Mouse (Mus musculus) CH12F3 (cell line): ENCODE data around the gene Nlrc5.

Experiments
- in situ Hi-C: fragments of 300-500 bp; cut with MboI; formaldehyde crosslinking; loops from 2 replicates; pipeline ENCODE4 v1.14.3; 2020; ENCODE audit warnings: low sequenced_read_pairs

Nlrc5 gene

DNA sequence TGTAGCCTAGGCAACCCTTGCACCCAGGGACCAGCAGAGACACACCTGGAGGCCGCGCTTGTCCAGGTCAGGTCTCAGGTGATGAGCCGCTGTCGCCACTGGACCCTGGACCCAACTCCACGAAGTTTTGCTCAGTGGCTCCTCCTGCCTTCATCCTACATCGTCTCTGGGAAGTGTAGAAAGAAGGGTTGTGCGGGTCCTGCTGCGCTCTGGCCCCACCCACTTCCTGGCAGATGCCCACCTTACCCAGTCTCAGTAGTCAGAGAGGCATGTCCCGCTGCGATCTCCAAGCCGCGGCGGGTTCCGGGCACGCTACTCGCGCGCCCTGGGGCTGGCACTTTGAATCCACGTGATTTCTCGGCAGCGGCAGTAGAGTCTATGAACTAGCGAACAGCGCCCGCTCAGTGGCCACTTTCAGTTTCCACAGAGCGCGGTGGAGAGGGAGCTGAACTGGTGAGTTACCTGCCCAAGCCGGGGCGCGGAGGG is at the start of gene Nlrc5:
Gene Nlrc5 (plus strand): TSS at position 376 of the 486 bp plus-strand sequence.
- in situ Hi-C loops, result no loop called here

DNA sequence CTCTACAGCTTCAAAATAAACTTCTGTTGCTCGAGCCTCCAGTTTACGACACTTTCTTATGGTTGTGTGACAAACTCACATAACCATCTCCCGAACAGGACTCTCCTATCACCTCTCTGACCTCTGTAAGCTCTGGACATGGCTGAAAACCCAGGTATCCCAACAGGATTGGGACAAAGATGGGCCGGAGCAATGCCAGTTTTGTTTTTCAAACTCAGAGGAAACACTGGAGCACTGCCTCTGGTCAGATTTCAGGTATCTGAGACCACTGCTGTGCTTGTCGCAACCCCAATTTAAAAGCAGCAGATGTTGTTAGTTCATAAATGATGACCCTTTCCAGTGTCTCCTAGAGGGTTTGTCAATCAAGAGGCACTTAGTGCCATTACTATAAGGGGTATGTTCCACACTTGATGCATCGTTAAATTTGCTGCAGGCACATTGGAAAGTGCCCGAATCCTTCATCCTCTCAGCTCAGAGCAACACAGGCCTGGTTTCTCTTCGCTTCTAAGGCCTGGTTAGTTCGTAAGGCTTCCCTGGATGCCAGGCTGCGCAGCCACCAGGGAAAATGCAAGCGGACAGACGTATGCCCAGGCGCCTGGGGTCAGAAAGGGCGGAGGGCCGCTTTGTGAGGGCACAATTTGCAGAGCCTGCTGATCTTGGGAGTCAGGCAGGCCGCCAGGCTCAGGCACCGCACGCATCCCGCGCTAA is 48.5 kb upstream of the Nlrc5 start:
- in situ Hi-C loops, result no loop called here

DNA sequence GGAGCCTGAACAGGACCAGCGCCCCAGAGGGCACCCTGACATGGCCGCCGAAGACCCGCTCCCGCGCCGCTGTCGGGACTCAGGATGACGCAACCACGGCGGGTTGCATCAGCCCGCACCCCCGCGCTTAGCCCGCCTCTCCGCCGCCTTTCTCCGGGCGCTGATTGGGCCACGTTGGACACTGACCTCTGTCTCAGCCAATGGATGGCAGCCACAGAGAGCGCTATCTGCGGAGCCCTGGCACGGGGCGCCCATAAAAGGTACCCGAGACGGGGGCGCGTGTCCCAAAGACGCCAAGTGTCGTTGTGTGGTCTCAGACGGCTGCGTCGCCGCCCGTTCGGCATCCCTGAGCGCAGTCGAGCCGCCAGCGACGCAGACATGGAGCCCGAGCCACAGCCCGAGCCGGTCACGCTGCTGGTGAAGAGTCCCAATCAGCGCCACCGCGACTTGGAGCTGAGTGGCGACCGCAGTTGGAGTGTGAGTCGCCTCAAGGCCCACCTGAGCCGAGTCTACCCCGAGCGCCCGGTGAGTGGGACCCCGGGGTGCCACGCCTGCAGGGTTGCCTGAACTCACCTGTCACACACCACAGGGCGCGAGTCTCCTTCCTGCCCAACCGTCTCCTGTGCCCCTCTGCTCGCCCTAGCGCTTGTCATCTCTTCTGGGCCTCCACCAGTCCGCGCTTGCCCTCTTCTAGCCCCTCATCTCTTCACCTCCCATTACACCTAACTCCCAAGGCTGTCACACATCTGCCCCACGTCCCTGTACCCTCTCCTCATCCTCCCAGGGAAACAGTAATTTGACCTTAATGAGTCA is 47.7 kb upstream of the Nlrc5 start, which contains the start of gene Herpud1:
Gene Herpud1 (plus strand): TSS at position 225 of the 813 bp plus-strand sequence.
- in situ Hi-C loops, result no loop called here

DNA sequence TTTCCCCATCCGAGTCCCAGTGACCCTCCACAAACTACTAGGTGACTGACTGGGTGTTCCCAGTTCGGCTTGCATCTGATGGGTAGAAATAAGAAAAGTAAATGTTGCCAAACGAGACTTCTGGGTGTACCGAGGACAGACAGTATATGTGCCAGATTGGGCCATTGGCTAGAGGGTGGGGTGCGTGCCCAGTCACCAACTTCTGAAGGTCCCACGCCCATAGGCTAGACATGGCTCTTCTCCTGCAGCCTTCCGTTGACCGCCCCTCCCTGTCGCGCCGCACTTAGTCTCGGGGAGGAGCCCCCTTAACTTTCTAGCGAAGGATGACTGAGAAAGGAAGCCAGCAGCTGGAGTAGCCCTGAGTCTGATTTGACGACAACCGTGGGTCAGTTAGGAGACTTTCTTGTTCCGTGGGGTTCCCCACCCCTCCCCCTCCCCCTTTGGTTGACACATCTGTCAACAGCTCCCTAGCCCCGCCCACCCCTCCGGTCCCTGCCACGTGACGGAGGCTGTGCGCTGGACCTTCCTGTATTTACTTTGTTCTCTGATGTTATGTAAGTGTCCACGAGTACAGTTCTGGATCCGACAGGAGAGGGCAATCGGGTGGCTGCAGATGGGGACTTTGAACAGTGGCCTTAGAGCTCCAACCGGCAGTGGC is 47.0 kb upstream of the Nlrc5 start:
- in situ Hi-C loops, result no loop called here

DNA sequence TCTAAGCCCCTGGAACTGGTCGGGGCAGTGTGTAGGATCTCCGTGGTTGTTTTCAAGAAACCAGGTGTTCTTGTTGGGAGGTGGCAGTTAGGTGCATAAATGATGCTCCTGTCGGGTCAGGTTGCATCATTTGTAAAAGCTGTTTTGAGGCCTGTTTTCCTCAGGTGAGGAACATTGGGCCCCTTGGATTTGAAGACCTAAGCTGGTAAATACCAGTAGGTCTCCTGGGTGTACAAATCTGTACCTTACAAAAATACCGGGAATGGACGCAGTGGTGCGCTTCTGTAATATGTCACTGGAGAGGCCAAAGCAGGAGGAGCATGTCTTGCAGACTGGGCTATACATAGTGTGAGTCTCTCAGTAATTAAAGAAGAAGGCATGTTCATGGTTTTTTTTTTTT is 46.4 kb upstream of the Nlrc5 start:
- in situ Hi-C loops, result no loop called here

DNA sequence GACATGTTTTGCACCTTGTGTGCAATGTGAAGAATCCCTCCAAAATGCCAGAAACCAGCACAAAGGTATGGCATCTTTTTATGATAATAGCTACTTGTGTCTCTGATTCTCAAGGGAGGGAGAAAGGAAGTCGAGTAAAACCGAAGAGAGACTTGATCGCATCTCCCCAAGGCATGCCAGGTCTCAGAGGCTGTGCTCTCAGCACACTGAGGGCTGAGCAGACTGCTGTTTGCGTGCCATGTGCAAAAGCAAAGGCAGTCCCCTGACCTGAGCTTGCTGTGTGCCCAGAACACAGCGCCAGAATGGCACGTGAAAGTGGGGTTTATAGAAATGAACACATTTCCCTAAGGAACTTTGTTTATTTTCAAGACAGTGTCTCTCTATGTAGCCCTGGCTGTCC is 44.6 kb upstream of the Nlrc5 start:
- in situ Hi-C loops, result no loop called here

DNA sequence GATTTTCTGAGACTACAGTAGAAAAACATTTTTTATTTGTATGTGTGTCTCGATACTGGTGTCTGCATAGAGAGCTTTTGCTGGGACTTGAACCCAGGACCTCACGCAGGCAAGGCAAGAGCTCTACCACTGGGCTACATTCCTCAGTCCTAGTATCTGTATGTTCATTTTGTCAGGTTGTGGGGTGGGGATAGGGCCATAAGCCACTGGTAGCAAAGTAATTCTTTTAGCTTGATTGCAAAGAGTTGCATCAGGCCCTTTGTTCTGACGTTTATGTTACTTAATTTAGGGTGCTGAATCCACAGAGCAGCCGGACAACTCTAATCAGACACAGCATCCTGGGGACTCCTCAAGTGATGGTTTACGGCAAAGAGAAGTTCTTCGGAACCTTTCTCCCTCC is 43.7 kb upstream of the Nlrc5 start:
- in situ Hi-C loops, result no loop called here

DNA sequence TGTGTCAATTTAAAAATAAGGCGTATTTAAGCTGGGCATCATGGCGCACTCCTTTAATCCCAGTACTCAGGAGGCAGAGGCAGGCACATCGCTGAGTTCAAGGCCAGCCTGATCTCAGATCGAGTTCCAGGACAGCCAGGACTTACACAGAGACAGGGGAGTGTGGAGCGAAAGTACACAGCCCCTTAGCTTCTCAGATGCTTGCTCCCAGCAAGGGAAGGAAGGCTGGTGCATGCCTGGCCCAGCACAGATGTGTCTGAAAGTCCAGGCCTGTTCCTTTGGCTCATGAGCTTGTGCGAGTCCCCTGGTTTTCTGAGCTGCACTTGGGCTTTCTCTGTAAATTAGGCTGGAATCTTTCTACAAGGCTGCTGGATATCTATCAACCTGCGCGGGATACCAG is 43.2 kb upstream of the Nlrc5 start:
- in situ Hi-C loops, result no loop called here

DNA sequence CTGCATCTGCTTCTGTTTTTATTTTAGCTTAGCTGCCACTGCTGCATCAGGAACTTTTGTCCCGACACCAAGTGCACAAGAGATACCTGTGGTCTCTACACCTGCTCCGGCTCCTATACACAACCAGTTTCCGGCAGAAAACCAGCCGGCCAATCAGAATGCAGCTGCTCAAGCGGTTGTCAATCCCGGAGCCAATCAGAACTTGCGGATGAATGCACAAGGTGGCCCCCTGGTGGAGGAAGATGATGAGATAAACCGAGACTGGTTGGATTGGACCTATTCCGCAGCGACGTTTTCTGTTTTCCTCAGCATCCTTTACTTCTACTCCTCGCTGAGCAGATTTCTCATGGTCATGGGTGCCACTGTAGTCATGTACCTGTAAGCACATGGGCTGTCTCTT is 42.0 kb upstream of the Nlrc5 start:
- in situ Hi-C loops, result no loop called here

DNA sequence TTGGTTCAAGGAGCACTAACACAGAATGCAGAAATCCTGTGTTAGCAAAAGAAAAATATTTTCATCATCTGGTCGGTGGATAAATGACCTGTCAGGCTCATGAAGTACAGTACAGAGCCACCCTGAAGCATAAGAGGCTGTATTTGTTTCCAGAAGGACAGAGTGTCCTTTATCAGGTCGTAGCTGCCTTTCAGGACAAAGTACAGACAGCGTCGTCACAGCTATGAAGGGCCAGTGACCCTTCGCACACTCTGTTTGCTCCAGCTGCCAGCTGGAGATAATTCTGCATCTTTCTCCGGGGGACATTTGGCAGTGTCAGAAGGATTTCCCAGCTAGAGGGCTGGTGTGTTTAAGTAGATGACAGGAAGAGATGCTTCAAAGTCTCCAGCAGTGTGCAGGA is 41.5 kb upstream of the Nlrc5 start:
- in situ Hi-C loops, result no loop called here

DNA sequence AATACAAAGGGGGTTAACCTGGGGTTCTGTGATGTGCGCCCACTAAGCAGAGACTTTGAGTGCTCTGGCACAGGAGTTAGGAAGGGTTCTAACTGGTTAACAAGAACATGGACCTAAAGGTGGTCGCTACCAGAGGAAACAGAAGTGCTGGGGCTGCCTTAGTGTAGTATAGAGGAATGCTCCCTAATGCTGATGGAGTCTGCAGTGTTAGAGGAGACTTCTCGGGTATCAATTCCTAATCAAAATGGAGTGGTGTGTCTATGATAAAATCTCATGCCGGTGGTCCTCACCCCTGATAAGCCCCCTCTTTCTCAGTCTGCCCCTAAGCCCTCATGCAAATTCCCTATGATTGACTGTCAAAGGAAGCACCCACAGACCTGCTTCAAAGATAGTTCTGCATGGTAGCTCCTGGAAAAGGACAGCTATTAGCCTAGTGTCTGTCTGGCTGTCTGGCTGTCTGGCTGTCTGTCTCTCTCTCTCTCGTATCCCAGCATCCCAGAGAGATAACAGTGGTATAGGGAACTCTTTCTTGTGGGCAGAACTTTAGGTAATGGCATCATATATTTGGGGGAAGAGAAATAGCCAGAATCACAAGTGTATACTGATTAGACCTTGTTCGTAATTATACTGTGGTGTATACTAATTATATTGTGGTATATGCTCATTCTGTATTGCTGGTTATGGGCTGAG is 38.2 kb upstream of the Nlrc5 start:
- in situ Hi-C loops, result no loop called here

DNA sequence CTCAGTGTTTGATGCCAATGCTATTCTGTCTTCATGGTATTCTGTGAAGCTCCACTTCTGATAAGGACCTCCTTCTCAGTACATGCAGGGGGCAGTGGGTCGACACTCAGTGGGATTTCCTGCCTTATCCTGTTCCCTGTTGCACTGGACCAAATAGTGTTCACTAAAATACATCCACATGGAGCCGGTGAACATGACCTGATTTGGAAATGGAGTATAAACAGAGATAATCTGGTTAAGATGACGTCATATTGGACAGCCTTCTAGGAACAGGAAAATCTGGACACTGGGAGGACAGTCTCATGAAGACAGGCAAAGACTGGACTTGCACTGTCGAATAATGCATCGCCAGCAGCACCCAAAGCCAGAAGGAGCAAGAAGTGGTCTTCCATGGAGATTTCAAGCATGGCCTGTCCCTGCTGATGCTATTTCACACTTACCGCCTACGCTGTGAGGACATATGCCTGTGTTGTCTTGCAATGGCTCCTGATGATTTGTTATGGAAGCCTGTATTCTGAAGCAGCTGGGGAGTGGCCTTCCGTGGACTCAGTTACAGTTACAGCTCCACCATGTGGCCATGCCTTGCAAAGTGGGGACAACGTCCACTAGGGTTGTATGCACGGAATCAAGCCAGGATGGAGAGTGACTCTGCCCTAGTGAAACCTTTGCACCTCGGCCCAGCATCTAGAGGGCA is 37.0 kb upstream of the Nlrc5 start:
- in situ Hi-C loops, result no loop called here

DNA sequence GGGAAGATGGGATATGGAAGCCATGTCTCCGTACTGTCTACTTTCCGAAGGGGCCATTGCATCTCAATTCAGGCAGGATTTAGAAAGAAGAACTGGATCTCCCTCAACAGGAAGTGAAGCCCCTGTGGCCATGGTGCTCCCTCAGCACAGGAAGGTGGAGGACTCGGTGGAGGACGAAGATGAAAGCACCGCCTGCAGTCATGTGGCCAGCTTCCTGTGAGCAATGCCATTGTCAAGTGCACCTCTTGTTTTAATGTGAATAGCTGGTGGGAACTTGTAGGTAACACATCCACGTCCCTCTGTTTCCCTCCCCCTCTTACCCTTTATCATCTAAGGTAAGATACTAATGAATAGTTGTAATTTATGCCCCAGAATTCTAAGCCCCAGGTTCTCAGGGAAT is 35.6 kb upstream of the Nlrc5 start:
- in situ Hi-C loops, result no loop called here

DNA sequence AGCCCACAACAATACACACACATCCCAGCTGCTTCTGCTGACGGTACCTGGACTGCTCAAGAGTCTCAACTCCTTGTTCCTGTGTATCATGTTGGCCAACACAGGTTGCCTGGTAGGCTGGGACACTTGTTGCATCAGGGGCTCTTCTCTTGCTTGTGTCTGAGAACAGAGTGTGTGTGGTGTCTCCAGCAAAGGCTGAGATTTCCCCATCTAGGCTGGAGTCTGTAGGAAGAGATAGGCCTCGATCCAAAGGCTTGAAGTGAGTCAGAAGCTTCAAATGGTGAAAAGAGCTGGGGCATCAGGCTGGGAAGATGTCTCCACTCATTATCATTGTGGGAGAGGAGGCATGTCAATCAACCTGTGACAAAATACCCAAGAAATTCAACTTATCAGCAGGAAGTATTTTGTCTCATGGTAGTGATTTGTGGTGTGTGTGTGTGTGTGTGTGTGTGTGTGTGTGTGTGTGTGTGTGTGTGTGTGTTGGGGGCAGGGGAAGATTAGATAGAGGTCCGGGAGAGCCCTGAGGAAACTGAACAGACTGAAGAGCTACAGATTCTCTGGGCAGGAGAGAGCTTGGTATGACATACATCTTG is 34.7 kb upstream of the Nlrc5 start:
- in situ Hi-C loops, result no loop called here

DNA sequence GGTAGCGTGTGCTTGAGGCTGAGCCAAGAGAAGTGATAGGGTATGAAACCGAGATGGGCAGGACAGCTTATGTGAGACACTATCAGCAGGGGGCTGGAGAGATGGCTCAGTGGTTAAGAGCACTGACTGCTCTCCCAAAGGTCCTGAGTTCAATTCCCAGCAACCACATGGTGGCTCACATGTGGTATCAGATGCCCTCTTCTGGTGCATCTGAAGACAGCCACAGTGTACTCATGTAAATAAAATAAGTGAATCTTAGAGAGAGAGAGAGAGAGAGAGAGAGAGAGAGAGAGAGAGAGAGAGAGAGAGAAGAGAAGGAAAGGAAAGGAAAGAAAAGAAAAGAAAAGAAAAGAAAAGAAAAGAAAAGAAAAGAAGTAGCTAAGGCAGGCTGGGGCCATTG is 34.2 kb upstream of the Nlrc5 start:
- in situ Hi-C loops, result loop anchor here (5.0 kb wide), 1 partner anchor 68 kb away; no protein-coding TSS in a partner anchor

DNA sequence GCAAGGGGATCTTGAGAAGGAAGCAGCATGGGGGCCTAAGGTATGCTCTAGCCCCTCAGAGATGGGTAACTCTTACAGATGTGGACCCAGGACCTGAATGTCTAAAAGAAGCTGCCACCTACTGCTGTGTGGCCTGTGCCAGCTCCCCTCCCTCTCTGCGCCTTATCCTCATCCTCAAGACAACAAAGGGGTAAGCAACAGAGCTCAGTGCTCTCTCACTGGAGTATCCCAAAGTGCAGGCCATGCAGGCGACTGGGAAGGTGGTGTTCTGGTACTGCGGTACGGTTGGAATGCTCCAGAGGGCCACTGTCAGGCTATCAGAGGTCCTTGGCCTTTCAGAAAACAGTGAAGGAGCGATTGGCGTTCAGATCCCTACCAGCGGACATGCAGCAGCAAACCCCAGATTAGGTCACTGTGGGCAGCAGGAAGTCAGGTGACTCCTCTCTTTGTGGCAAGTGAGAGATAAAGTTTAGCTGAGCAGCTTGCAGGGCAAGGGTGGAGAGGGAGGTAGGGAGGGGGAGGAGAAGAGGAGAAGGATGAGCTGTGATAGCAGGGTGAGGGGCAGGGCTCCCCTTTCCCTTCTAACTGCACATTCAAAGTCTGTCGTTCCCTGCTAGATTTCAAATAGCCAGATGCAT is 25.6 kb upstream of the Nlrc5 start:
- in situ Hi-C loops, result no loop called here

DNA sequence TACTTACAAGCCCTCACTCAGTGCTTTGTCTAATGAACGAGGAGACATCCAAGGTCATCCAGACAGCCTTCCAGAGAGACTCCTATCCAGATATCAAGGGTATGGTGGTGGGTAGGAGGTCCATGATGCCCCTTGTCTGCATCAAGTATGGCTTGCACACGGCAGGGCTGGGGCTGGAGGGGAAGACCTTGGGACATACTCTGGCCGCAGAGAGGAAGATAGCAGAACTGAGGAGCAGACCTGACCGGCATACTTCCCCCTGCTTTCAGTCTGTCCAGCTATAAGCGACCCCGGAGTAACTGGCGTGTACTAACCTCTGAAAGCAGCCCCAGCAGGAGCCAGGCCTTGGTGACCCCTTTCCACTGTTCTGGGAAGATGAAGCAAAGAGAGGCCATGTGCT is 24.6 kb upstream of the Nlrc5 start:
- in situ Hi-C loops, result no loop called here

DNA sequence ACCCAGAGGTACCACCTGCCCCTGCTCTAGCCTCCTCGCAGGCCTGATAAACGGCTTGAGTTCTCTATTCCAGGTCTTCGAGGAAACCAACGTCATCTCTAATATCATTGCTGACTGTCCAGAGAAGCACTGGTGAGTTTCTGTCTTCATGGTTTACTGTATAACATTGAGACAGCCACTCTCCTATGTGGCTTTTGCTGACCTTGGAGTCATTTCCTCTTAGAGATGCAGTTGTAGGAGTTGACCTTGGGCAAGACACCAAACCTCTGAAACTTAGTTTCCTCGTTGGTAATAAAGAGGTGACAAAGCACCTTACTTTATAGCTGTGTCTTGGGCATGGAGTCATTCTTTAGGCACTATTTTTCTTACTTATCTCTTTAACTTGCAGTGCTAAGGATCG is 21.6 kb upstream of the Nlrc5 start:
- in situ Hi-C loops, result no loop called here

DNA sequence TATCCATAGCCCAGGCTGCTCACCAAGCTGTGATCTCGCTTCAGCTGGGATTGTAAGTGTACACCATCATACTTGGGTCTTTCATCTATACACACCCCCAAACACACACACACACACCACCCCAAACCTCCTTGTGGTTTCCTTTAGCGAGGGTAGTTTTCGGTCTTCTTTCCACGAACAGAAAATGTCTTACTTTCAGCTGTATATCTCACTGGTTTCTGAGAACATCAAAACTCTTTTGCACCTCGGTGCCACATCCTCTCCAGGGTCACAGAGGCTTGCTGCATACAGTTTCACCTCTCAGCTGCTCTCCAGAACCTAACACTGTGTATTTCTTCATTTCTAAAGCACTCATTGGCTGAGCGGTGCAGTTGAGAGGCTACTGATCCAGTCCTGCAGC is 20.6 kb upstream of the Nlrc5 start:
- in situ Hi-C loops, result no loop called here

DNA sequence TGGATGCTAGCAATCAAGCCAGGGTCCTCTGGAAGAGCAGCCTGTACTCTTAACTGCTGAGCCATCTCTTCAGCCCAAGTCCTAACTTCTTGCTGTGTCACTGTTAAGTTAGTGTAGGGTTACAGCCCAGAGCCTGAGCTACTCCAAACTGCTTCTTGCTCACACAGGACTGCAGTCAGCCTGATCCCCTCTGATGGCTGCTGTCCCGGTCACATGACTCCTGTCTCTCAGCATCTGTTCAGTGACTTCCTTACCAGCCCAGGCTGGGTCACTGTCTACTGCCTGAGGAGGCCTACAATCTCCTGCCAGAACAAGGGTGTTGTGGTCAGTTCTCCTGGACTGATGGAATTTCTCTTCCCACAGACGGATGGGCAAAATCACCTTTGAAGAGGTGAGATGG is 18.9 kb upstream of the Nlrc5 start:
- in situ Hi-C loops, result no loop called here
